Mouse (Mus musculus) heart, postnatal 14 days (tissue): ENCODE data around the gene Hs3st4. TPM values are rescaled to one million over a fixed set of nuclear protein-coding genes. Genes with fewer than 3 reads are reported as not detected.

Experiments used
- DNase-seq, 2 experiments: peaks; one replicate each; pipeline ENCODE4 v3.0.0; 2021 to 2022
- intact Hi-C: fragments of 180-260 bp; cut with DNase I; formaldehyde crosslinking; loops from one replicate; pipeline ENCODE4 v1.15.1; 2025
- total RNA-seq, 2 experiments: library from RNA; stranded (reverse); gene quantifications; 2 replicates each; pipeline ENCODE4 v1.2.3; 2021

The Hs3st4 gene
- total RNA-seq, 2 experiments from 2014 or later = not detected

- intact Hi-C loops = loop anchor here (1.0 kb wide), 1 partner anchor 1264 kb away; no protein-coding TSS in a partner anchor
- DNase-seq = peak in 1 of 2 experiments; percentile 5
These were observed 146.3 kb downstream of the Hs3st4 start for GRCm38 (mm10) chr7:124129019-124129418.

- peak; percentile 25 for DNase-seq
- intact Hi-C loops = loop anchor here (5.0 kb wide), 1 partner anchor 1051 kb away; no protein-coding TSS in a partner anchor
These were observed 148.6 kb downstream of the Hs3st4 start for GRCm38 (mm10) chr7:124131312-124131711.

DNA sequence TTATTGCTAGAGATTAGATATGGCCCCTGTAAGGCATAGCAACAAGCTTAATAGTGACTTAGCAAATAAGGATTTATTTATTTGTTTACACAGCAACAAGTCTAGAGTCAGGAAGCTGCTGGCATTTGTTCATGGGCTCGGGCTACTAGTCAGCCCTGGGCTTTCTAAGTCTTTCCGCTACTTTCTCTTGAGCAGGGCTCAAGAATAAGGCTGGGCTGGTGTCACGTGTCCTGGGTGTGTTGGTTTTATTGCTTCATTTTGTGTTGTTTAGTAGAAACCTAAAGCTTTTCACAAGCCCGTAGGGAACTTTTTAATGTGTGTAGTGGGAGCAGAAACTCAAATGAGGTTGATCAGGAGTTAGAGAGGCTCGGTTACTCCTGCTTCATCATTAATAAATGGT, 153.5 kb downstream of the Hs3st4 start:
- intact Hi-C loops = no loop called here
- DNase-seq = no peak

- intact Hi-C loops = no loop called here
- DNase-seq = no peak
These were observed 158.6 kb downstream of the Hs3st4 start for GRCm38 (mm10) chr7:124141229-124141628.

DNA sequence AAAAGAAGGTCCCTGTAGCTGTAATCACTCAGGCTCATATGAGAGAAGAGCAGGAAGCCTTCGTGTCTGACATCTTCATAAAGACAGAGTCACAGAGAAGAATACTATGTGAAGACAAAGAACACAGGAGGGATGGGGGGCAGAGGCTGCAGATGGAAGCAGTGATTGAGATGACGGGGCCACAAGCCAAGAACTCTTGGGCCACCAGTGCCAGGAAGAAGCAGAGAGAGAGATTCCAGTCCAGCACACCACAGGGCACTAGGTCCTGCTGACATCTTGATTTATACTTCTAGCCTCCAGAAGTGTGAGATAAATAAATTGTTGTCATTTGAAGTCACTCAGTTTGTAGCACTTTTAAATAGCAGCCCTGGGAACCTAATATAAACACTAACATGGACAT, 168.2 kb downstream of the Hs3st4 start:
- intact Hi-C loops = no loop called here
- no peak for DNase-seq

- no peak for DNase-seq
- intact Hi-C loops = no loop called here
These were observed 180.6 kb downstream of the Hs3st4 start for GRCm38 (mm10) chr7:124163301-124163700.

GRCm38 (mm10) chr7:124166229-124166628, 183.6 kb downstream of the Hs3st4 start:
- no peak for DNase-seq
- intact Hi-C loops = no loop called here

- DNase-seq = no peak
- intact Hi-C loops = no loop called here
These were observed 186.1 kb downstream of the Hs3st4 start for GRCm38 (mm10) chr7:124168796-124169195.

DNA sequence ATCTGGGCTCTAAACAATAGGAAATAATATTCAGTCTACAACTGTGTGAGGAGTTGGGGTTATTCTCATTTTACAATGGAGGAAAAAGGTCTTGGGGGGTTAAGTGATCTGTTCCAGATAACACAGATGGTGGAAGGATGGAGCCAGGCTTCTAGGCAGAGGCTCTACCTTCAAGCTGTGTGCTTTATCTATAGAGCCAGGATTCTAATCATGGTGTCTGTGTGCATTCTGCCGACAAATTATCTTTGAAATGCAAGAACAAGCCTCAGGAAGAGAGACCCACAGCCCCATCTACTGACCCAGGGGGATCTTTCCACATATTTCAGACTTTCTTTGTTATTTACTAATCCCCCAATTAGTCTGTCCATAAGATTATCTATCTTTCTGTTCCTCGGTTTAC, 187.3 kb downstream of the Hs3st4 start:
- intact Hi-C loops = no loop called here

GRCm38 (mm10) chr7:124171992-124172391, 189.3 kb downstream of the Hs3st4 start:
- DNase-seq = no peak
- intact Hi-C loops = no loop called here

More for the DNA sequence above, 187.3 kb downstream of the Hs3st4 start:
- no peak for DNase-seq

- DNase-seq = no peak
- intact Hi-C loops = no loop called here
These were observed 198.3 kb downstream of the Hs3st4 start for GRCm38 (mm10) chr7:124180926-124181325.

DNA sequence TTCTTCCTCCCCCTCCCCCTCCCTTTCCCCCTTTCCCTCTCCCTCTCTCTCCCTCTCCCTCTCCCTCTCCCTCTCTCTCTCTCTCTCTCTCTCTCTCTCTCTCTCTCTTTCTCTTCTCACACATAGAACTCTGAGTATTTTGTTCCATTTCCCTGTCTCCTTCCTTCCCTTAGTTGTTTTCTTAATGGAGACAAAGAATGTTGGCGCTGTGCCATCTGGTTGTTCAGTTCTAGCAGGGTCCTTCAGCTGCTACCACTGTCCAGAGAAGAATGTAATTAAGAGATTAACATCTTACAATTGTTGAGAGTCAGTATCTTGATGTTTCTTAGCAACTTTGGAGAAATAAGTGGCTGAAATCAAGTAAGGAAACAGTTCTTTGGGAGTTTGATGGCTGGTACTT, 202.0 kb downstream of the Hs3st4 start:
- DNase-seq = peak in 1 of 2 experiments; percentile 1
- intact Hi-C loops = no loop called here

DNA sequence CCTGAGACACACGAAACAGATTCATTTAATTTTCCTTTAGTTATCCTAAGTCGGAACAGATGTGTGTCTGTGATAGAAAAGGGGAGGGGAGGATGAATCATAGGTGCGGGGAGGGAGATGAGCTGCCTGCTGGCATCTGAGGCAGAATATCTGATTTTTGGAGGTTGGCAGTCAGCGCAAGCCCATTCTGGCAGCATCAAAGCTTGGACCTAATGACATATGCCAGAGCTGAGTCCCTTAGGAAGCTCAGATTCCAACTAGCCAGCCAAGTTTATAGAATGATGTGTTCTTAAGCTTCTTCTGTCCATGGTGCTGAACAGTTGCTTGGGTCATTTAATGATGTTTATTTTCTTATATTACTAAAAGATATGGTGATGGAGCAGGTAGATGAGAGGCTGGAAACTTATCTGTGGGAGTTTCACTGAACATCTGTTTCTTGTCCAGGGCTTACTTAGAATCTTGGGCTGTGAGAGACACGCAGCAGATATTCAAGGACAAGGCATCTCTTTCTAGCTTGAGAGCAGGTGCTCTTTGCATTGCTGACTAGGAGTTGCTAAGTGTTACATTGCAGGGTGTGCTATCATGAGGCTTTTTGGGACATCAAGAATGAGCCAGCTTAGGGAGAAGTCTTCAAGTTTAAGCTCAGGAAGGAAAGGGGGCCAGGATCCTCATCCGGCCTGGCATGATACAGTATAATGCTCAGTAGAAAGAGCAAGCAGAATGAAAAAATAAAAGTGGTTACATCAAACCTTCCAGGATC, 216.3 kb downstream of the Hs3st4 start:
- intact Hi-C loops = no loop called here

DNA sequence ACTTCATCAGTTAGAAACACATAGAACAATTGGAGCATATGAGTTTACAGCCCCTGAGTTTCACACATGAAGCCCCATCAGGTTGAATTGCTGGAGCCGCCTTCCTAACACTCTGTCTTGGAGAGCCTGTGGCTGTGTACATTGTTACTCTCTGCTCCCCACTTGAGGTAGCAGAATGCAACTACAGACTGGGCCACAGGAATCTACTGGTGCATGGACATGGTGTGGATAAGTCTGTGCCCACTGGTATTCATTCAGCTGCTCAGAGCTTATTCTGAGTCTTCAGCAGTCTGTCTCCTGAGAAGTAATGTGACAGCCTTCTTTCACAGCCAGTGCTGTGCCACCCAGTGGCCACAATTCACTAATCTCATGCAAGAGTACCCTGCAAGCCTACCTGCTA, 234.3 kb downstream of the Hs3st4 start:
- no peak for DNase-seq
- intact Hi-C loops = no loop called here

More for the DNA sequence above, 216.3 kb downstream of the Hs3st4 start:
- DNase-seq = no peak

GRCm38 (mm10) chr7:124220556-124220955, 237.9 kb downstream of the Hs3st4 start:
- no peak for DNase-seq
- intact Hi-C loops = no loop called here

DNA sequence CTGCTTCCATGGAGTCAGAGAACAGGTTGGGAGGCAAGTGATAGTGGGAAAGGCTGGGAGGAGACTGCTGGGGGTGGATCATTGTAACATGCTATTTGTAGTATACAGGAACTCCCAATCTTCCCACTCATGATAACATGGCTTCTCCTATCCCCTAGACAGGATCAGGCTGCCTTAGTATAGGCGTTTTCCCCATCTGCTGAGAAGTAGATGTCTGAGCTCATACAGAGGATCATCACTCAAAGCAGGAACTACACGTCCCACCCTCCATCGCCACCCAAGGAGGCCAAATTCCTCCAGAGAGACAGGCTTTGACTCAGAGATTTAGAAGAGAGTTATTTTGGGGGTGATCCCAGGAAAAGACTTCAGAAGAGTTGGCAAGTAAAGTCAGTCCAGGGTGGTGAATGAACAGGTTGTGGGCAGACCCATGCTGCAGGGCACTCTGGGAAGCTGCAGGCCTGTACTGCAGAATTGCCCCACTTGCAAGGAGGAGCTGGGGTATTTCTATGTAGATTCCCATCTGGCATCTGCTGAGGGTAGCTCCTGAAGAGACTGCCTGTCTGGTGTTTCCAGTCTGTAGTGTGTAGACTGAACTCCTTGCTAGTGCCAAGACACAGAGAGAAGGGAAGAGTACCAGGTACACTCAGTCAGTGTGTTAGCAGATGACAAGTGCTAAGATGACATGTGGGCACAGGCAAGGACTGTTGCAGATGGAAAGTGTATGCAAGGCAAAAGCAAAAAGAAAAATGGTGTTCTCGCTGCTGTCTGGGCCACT, 255.4 kb downstream of the Hs3st4 start:
- DNase-seq = no peak
- intact Hi-C loops = no loop called here

GRCm38 (mm10) chr7:124239903-124240647, 257.4 kb downstream of the Hs3st4 start:
- no peak for DNase-seq
- intact Hi-C loops = no loop called here

GRCm38 (mm10) chr7:124249838-124250237, 267.2 kb downstream of the Hs3st4 start:
- intact Hi-C loops = no loop called here
- no peak for DNase-seq

DNA sequence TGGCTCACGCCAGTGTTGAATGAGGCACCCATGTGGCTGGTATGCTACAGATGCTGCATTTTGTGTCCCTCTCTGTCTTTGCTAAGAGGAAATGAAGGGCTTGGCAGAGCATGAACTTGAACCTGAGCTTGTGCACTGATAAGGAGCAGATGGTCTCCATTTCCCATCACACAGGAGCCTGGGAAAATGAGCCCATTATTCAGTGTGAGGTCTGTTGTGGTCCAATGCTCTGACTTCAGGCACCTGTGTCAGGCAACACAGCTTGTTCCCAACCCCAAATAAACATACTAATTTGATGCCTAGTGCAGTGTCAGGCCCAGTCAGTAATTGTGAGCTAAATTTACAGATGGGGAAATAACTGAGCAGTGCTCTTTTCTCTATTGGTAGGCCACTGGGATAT, 267.9 kb downstream of the Hs3st4 start:
- no peak for DNase-seq
- intact Hi-C loops = no loop called here

- intact Hi-C loops = no loop called here
- DNase-seq = peak in 1 of 2 experiments; percentile 9
These were observed 275.8 kb downstream of the Hs3st4 start for GRCm38 (mm10) chr7:124258419-124258818.

DNA sequence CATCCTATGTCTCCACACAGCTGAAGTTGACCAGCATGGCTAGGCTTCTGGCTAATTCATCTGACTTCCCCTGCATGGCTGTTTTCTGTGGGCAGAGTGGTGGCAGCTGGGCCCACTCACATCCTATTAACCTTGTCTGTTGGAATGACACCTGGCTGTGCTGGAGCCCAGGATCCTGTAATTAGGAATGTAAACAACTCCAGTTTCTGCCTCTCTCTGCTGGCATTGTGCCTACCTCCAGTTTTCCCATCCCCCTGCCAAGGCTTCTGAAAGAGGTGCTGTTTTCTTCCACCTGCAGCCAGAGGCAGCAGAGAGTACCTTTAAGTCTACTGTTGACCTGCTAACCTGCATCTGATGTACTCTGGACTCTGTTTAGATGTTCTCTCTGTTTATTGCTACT, 288.1 kb downstream of the Hs3st4 start:
- intact Hi-C loops = no loop called here
- DNase-seq = no peak
